Mouse (Mus musculus) v-Abl transformed pro-B cells (cell line): ENCODE data around the gene Uspl1.

ENCODE experiments used
- in situ Hi-C, 2 experiments: fragments of 400-800 bp; cut with MboI; formaldehyde crosslinking; loops; one replicate each; pipeline ENCODE4 v1.15.1; 2025; ENCODE audit not compliant: unreplicated experiment in 2 of 2

Gene Uspl1

DNA sequence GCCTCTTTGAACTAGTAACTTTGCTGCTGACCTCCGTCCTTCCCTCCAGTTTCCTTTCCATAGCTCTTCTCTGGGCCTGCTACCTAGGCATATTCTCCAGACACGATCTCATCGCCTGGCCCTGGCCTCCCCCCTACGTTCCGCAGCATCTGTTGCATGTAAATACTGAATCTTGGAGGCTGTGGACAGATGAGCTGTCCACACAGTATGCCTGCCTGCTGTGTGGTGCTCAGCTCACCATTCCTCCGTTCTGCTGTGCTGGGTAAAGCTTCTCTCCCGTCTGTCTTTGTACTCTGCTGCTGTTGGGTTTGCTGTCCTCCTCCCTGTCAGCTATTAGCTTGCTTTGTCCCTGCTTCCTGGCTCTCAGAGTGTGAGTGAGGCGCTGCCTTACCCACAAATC, 21.1 kb downstream of the Uspl1 start:
- in situ Hi-C loops: loop anchor here in 1 of 2 experiments (25.0 kb wide), 1 partner anchor 1407 kb away; no protein-coding TSS in a partner anchor

- in situ Hi-C loops: loop anchor here in 1 of 2 experiments (25.0 kb wide), 1 partner anchor 1406 kb away; no protein-coding TSS in a partner anchor
These were observed 22.1 kb downstream of the Uspl1 start for GRCm38 (mm10) chr5:149206286-149206685.

DNA sequence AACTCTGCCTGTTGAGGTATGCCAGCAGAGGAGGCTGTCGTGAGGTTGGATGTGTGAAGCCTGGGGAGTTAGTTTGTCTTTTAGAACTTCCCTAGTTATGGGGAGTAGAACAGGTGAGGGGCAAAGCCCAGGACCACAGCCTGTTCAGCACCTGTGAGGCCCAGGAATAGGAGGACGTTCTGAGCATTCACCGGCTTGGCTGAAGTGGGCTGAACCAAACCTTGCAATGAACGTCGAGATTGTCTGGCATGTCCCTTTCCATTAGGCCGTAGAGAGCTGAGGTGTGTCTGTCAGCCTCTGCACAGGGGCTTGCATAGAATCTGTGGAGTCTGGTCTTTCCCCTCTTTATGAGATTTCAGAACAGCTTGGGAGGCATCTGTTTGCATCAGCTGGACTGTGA, 23.5 kb downstream of the Uspl1 start:
- in situ Hi-C loops: loop anchor here in 1 of 2 experiments (25.0 kb wide), 1 partner anchor 1405 kb away; no protein-coding TSS in a partner anchor

DNA sequence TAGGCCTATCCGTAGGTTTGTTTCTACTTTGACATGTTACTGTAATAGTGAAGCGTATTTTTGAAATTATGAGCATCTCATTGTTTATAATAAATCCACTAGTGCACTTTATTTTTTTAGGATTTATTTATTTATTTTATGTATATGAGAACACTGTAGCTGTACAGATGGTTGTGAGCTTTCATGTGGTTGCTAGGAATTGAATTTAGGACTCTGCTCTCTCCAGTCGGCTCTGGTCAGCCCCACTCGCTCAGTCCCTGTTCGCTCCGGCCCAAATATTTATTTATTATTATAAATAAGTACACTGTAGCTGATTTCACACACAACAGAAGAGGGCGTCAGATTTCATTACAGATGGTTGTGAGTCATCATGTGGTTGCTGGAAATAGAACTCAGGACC, 24.6 kb downstream of the Uspl1 start:
- in situ Hi-C loops: loop anchor here in 1 of 2 experiments (25.0 kb wide), 1 partner anchor 1404 kb away; no protein-coding TSS in a partner anchor

DNA sequence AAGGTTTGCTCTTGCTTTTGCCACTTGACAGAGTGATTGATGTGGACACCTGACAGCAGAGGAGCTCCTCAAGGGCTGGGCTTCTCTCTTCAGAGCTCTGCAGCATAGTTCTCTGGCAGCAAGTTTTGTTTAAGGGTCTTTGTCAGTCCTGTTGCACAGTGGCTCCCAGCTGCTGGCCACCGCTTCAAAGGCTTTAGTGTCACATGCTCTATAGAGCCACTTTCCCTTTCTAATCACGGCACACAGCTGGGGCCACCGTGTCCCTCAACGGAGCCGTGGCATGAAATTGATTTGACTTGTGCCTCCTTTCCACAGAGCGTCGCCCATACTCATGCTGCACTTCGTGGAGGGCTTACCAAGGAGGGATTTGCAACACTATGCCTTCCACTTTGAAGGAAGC, 25.2 kb downstream of the Uspl1 start:
- in situ Hi-C loops: loop anchor here in 1 of 2 experiments (25.0 kb wide), 1 partner anchor 1403 kb away; no protein-coding TSS in a partner anchor

- in situ Hi-C loops: loop anchor here in 1 of 2 experiments (25.0 kb wide), 1 partner anchor 1401 kb away; no protein-coding TSS in a partner anchor
These were observed 26.9 kb downstream of the Uspl1 start for GRCm38 (mm10) chr5:149211041-149211440.

DNA sequence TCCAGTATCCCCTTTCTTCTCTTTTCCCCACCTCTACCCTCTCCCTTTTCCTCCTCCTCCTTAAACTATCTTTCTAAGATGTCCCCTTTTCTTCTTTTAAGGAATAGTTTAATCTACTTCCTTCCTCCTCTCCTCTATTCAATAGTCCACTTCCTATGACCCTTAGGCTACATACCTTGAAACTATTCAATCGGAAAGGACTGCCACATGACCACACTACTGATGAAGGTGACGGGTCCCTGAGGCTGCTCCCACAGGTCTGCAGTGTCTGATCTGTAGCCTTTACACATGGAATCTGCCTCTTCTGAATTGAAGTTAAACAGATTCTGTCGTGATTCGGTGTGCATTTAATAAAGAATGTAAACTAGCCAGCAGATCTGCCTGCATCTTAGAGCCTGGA, 28.7 kb downstream of the Uspl1 start:
- in situ Hi-C loops: loop anchor here in 1 of 2 experiments (25.0 kb wide), 1 partner anchor 1399 kb away; no protein-coding TSS in a partner anchor

GRCm38 (mm10) chr5:149215540-149215939, 31.4 kb downstream of the Uspl1 start:
- in situ Hi-C loops: loop anchor here in 1 of 2 experiments (25.0 kb wide), 1 partner anchor 1397 kb away; no protein-coding TSS in a partner anchor

DNA sequence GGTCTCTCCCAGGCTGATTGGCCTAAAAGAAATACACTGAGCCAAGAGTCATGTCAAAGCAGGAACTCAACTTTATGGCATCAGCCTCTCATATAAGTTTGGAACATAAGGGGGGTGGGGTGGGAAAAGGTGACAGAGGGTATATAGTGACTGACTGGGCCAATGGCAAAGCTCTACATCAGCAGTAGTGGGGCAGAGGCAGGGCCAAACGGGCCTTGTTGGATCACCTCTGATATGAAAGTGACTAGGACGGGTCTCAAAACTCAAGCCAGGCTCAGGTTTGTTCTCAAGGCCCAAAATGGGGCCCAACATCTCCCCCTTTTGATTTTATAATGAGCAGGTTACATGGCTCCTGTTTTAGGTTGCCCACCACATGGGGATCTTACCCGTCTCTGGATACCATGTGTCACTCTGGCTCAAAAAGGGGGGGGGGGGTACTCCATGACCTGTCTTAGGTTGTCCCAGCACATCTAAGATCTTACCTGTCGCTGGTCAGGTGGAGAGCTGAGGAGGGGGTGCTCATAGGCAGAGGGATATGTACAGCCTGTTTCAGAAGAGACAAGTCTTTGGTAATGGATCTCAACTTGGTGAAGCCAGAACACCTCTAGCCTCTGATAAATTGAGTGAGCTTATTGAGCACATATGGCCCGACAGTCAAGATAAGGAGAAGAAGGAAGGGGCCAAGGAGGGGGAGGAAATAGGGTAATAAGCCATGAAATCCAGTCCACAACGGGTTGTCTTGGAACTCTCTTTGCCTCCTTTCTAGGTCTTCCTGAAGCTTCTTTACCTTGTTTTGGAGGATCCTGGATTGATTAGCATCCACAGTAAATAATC, 33.6 kb downstream of the Uspl1 start:
- in situ Hi-C loops: loop anchor here in 1 of 2 experiments (25.0 kb wide), 1 partner anchor 1395 kb away; no protein-coding TSS in a partner anchor

DNA sequence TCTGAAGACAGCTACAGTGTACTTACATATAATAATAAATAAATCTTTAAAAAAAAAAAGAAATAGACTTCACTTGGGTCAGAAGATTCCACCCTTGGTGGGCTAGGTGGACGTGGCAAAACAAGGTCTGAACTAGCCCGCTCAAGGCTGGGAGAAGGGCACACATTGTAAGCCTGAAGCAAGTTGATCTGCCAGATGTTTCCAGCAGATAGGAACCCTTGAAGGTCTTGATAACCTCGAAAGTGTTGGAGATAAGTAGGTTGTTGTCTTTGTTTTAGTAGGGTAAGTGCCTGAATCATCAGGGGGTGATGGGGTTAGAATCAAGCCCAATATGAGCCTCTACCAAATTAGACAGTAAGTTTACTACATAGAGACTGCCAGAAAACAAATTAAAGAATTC, 35.3 kb downstream of the Uspl1 start:
- in situ Hi-C loops: loop anchor here in 1 of 2 experiments (25.0 kb wide), 1 partner anchor 1393 kb away; no protein-coding TSS in a partner anchor

- in situ Hi-C loops: loop anchor here in 1 of 2 experiments (25.0 kb wide), 1 partner anchor 1391 kb away; no protein-coding TSS in a partner anchor
These were observed 37.2 kb downstream of the Uspl1 start for GRCm38 (mm10) chr5:149221355-149221754.

- in situ Hi-C loops: loop anchor here in 1 of 2 experiments (25.0 kb wide), 1 partner anchor 1388 kb away; no protein-coding TSS in a partner anchor
These were observed 40.5 kb downstream of the Uspl1 start for GRCm38 (mm10) chr5:149224666-149225065.

GRCm38 (mm10) chr5:149228700-149229618, 44.8 kb downstream of the Uspl1 start:
- in situ Hi-C loops: no loop called here

- in situ Hi-C loops: no loop called here
These were observed 45.6 kb downstream of the Uspl1 start for GRCm38 (mm10) chr5:149229619-149230339.

- in situ Hi-C loops: no loop called here
These were observed 50.9 kb downstream of the Uspl1 start for GRCm38 (mm10) chr5:149235002-149235401.

DNA sequence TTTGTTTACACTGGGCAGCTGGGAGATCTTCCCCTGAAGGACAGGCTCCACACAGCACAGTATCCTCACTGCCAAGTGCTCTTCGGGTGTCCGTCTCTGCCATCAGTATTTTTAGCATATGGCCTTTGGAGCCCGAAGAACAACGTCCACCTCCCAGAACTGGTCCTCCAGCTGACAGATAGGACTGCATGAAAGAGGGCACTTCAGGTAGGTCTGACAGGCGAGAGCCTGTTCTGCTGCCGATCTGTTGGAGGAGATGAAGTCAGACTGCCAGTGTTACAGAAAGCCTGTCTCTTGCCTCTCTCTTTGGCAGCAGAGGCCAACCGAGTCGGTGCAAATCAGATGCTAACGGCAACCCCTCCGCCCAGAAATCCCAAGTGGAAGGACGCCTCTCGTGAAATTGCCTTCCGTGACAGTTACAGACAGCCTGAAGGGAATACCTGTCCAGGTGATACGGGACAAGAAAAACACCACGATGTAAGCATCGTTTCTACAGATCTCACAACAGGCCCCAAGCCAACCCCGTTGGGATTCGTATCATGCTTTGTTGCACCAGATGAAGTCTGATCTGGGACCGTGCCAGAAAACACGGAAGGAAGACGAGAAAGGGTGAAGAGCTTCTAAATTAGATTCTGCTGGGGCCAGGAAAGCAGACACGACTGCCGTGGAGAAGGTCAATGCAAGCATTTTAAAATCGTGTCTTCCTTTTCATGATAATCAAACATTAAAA, 53.2 kb downstream of the Uspl1 start:
- in situ Hi-C loops: no loop called here

- in situ Hi-C loops: no loop called here
These were observed 58.3 kb downstream of the Uspl1 start for GRCm38 (mm10) chr5:149242467-149242866.

DNA sequence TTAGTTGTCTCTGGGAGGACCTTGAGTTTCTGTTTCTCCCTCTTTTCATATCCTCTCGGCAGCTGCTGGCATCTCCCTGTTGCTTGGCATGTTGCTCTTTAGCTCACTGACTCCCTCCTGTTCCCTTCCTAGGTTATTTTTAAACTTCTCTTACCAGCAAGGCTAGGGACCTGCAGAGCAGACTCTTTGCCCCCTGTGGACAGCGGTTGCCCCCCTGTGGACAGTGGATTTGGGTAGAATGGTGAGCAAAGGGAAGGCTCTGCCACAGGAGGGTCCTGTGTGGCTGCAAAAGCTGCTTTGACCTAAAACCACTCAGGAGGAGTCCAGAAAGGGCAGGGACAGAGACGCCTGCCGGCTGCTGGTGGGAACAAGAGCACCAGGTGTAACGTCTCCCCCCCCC, 58.9 kb downstream of the Uspl1 start:
- in situ Hi-C loops: no loop called here

GRCm38 (mm10) chr5:149245391-149245964, 61.3 kb downstream of the Uspl1 start:
- in situ Hi-C loops: no loop called here
